Mouse (Mus musculus) thymus, postnatal 10 days (tissue): ENCODE measurements around the gene Mff.

Experiments used
- DNase-seq, 2 experiments: peaks; one replicate each; pipeline ENCODE4 v3.0.0; 2021; ENCODE audit warnings: low spot score in 2 of 2

The Mff gene

DNA sequence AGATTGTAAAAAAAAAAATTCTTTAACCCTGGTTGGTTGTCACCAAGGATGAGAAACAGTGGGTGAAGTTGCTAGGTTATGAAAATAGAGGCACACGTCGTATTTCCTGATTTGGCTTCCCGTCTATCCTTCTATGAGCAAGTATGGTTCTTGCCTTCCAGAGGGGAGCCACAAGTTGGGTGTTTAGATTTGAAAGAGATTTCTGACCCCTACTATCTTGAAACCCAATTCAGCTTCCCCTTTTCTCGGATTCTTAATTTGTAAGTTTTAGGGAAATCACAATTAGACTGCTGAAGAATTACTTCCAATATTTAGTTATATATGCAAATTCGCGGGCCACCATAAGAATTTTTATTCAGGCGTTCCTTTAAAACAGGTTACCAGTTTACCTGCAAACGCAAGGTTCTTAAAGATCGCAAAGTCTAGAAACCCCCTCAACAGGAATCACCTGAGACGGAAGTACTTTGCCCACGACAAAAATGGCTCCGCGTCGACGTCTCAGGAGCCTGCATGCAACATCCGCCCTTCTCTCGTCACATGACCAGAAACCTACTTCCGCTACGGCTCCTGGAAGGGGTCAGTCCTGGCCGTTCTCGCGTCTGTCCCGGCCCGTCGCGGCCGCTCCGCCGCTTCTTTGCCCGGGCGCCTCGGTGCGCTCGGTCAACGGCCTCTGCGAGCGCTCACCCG, at the start of gene Mff:
Mff (plus strand) TSS at position 552 of the 687 bp plus-strand sequence.
- DNase-seq, result peak; percentile 88 to 91

DNA sequence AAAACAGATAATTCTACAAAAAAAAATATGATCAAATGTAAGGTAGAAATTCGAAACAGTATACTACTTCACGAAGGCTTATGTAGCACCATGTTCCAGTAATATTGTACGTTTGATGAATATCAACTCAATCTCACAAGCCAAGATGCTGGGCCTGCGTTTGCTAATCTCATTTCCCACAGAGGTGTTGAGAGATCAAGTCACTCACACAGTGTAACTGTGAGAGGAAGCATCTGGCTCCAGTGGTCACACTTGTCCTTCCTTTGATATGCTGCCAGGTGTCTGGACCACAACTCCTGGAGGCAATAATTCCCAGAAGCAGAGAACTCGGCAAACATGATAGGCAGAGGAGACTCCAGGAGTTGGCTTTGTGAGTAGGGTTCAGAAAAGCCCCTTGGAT, 38.4 kb upstream of the Mff start:
- no peak for DNase-seq

DNA sequence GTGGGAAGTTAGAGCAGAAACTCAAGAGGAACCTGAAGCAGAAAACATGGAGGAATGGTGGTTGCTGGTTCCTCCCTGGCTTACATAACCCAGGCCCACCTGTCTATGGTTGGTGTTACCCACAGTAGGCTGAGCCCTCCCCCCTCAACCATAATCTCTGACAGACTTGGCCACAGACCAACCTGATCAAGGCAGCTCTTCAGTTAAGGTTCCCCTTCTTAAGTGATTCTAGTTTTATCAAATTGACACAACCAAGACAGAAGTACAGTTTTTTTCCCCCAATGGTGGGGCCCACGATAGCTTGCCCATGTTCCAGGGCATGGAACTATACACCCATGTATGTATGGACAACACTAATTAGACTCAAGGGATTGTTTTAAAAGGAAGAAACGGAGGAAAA, 37.8 kb upstream of the Mff start:
- DNase-seq, result no peak

DNA sequence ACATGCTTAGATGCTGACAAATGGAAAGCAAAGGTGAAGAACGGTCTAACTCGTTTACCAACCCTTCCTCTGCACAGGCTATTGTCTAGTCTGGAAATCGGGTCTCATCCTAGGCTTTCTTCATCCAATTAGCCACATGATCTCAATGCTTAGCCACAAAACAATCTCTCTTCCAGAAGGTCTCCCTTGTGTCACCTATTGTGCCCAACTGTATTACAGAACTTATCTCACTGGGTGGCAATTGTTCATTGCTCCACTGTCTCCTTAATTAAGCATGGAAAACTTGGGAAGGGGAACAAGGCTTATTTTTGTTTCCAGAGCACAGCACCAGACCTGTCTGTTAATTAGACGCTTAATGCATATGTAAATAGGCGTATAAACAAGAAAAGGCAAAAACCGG, 36.8 kb upstream of the Mff start:
- no peak for DNase-seq

DNA sequence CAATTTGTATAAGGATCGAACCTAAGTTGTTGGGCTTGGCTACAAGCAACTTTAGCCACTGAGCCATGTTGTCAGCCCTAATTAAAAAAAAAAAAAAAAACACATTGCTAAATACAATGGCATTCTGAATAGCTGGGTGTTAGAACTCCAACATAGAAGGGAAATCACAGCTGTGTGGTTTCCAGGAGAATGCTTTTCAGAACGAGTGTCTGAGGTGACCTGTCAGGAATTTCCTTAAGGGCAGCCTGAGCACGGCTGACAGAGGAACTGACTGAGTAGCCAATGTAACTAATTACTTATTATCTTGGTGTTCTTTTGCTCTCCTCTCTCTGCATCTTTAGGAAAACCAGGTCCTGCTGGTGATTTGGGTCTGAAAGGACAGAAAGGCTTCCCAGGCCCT, 28.8 kb upstream of the Mff start:
- DNase-seq, result no peak

DNA sequence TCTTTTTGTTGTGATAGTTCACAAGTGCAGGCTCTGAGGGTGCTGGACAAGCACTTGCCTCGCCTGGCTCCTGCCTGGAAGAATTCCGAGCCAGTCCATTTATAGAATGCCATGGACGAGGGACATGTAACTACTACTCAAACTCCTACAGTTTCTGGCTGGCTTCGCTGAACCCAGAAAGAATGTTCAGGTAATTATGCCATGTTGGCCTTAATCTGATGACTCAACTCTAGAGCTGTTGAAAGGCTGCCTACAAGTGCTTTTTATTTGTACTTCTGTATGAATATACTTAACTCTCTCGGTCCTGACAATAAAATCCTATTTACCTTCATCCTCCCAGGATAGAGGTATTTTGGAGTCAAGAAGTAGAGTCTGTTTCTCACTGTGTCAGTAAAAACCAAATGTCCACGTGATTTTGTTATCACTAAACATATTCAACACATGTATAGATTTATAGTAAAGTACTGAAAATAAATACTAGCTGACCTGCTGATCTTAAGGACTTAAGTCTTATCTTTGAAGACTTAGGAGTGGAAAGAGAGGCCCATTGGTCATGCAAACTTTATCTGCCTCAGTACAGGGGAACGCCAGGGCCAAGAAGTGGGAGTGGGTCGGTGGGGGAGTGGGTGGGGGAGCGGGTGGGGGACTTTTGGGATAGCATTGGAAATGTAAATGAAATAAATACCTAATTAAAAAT, 6.7 kb upstream of the Mff start:
- DNase-seq, result no peak

DNA sequence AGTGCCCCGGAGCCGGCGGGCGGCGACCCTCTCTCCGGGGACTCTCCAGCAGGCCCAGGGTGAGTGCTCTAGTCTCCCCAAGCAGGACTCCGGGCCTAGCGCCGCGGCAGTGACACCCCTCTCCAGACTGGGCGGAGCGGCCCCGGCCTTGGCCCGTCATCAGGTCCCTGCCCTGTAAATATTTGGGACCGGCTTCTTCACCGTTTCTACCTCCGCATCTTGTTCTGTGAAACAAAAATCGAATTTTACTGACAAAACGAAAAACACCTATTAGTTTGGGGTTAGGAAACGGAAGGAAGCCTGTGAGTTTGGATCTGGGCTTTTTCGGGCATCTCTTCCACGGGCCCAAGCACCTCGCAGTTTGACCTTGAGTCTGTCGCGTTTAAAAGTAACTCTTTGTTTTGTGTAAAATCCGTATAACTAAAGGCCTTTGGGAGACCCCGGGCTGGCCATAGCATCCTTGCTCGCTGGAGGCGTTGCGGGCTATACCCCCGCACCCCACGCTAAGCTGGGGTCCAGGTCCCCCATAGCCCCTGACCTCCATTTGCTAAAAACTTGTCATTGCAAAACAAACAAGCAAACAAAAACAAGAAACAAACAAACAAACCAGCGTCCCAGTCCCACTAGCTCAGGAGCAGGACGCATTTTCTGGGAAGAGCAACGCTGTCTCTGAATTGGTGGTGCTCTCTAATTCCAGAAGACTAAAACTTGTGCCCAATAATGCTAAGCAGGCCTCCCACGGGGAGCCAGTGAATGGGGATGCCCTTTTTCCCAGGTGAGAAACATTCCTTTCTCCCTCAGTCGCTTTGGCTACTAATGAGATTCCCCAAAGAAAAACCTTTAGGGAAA, 560 bp downstream of the Mff start:
- DNase-seq, result peak in 1 of 2 experiments; percentile 5

DNA sequence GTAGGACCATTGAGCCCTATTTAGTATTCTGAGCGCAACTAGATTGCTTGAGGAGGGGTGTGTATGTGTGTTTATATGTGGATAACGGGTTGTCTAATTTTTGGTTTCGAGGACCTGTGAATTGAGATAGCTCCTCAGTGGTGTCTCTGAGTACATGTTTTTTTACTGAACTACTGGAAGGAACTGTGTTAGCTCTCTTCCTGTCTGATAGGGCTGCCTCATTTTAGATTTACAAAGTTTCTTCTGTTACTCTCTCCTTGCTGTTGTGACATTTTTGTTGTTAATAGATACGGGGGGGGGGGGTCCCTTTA, 1.1 kb downstream of the Mff start:
- DNase-seq, result no peak

DNA sequence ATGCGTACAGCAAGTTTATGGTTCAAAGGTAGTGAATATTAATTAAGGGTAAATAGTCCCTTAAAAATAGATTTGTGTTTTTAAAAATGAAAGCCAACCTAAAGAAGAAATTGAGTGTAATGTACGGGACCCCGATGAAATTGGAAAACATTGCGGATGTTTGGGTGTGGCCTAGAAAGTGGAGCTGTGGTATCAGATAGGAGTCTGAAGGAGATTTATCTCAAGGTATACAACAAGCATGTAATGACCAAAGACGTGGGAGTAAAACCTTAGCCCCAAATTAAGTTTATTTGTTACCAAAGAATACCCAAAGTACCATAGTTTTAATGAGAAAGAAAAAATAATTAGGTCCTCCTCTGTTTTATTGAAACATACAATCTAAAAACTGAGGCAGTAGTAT, 1.8 kb downstream of the Mff start:
- no peak for DNase-seq

DNA sequence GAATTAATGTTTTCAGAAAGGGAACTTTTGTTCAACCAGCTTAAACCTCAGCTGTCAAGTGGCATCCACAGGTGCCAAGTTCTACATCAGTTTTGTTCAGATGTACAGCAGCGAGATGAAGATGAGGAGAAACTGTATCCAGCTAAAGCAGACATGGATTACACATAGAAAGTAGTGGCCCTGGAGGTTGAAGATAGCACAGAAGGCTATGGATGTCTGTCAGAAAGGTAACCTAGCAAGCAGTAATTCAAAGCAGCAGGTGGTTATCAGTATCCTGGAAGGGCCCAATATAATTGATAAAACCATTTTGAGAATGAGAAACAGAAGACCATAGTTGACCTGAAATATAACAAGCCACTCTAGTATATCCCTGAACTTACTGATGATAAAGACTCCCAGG, 8.7 kb downstream of the Mff start:
- no peak for DNase-seq

DNA sequence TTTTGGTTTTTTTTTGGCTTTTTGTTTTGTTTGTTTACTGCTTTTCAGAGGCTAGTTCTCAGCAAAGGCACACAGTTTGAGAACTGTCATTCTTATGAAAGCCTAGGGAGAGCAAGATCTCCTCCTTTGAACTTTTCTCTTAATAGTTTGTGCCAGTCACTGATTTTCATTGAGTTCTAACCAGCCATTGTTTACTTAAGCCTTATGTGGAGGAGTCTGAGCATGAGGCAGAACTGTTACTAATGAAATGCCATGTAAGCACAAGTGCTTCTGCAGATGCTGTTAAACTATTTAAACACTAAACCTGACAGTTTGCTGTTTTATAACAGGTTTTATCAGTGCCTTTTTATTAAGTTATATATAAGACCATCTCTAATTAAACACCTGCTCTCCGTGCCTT, 13.4 kb downstream of the Mff start:
- DNase-seq, result no peak

DNA sequence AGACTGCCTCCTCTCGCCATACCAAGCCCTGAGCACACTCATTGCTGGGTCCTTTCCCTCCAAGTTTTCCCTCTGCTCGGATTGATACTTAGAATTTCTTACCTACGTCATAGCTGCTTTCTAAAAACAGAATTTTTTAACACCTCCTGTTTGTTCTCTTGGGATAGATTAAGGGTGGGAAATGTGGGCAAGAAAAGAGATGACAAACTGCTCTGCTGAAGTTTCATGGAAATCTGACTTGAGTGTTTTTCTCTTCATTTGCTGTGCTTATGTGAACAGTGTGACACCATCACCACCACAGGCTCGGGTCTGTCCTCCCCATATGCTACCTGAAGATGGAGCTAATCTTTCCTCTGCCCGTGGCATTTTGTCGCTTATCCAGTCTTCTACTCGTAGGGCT, 16.8 kb downstream of the Mff start:
- no peak for DNase-seq

DNA sequence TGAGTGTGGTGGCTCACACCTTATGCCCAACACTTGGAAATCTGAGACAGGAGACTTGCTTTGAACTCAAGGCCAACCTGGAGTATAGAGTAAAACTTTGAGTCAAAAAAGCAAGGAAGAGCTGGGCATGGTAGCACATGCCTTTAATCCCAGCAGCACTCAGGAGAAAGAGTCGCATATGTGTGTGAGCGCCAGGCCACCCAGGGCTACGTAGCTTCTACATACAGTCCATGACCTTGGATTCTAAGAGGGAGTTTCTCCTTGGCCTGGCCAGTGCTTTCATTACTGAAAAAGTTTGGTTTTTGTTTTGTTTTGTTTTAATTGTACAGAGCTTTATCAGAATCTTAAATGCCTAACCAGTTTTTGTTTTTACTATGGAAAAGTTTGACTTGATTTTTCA, 19.3 kb downstream of the Mff start:
- DNase-seq, result no peak

DNA sequence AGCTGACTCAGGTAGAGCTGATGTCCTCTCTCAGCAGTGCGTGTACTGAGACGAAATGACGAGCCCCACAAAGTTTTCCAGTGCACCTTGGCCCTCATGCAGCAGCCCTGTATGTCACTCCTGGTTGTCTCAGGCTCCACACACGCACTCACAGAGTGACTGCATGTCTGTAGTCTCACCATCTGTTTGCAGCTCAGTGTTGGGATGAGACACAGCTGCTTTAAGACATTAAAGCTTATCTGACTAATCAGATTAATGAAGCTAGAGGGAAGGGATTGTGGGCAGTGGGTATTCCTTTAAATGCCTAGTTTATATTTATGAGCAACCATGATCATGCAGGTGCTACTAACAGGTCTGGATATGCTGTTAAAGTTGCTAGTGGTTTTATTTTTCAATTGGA, 21.7 kb downstream of the Mff start:
- DNase-seq, result no peak

DNA sequence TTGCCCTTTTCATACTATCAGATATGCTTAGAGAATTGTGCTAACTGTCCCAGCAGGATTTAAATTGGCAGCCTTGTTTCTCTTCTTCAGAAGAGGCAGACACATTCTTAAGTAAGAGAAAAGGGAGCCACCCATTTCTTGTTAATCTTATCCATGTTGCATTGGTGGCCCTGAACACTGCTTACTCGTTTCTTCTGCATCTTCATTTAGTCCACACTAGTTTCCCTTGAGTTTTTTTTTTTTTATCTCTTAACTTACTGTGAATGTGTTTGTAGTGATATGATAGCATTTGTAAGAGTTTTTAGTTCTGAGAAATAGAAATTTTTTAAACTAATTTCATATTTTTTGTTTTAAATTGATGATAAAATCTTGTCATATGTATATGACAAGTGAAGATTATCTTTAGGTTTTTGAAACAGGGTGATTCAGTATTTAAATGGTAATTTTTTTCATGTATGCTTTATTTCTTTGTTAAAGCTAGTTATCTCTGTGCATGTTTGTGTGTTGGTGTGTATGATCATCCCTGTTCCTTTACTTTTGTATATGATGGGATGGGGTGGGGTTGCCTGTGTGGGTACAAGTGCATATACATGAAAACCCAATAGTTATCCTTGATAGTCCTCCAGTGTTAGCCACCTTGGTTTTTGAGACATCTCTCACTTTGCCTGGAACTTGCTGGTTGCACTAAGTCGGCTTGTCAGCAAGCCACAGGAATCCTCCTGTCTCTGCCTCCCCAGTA, 23.2 kb downstream of the Mff start:
- DNase-seq, result no peak

DNA sequence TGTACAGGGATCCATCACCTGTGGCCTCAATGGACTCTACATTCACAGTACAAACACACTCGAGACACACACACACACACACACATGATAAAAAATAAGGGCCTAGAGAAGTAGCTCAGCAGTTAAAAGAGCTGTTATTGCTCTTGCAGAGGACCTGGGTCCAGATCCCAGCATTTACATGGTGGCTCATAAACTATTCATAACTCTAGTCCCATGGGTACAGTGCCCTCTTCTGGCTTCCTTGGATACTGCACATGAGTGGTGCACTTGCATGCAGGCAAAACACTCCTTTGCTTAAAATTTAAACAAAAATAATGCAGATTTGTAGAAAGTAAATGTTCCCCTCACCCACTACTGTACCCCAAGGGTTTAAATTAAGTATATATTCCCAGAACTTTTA, 34.8 kb downstream of the Mff start:
- no peak for DNase-seq

DNA sequence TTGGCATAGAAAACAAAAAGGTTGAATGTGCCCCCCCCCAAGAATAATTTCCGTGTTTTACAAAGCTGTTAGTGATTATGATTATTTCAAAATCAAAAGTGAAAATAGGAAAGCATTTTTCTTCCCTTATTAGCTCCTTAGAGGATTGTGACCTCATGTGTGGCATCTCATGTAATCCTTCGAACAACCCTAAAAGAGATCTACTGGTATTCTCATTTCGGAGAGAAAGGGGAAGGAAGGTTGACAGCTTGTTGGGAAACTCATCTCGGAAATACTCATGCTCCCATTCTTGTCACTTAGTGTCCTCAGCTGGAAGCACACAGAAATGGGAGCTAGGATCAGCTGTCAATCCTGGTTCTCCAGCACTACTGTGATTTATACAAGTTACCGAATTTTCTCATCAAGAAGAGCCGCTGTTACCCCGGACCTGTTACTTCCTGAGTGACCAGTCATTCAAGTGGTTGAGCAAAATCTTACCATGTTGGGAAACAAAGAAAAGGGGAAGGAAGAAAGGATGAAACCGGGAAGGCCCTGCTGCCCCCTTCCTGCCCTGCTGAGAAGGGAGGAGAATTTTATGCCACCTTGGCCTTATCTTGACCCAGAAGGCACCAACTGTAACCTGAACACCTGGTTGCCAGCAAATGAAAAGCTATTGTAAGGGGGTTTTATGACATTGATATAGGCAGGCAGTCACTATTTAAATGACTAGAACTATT, 36.9 kb downstream of the Mff start:
- no peak for DNase-seq

DNA sequence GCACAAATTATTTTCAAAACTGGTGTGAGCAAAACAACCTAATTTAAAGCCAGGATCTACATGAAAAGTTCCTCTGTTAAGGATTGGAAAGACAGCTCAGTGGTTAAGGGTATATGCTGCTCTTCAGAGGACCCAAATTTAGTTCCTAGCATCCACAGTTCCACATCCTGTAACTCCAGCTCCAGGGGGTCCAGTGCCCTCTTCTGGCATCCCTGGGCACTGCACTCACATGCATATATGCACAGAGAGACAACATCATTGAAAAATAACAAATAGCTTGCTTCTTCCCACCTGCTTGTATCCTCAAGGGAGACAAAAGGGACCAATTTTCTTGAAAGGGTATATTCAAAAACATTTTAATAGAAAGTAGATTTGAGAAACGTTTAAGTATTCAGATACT, 37.6 kb downstream of the Mff start:
- no peak for DNase-seq

DNA sequence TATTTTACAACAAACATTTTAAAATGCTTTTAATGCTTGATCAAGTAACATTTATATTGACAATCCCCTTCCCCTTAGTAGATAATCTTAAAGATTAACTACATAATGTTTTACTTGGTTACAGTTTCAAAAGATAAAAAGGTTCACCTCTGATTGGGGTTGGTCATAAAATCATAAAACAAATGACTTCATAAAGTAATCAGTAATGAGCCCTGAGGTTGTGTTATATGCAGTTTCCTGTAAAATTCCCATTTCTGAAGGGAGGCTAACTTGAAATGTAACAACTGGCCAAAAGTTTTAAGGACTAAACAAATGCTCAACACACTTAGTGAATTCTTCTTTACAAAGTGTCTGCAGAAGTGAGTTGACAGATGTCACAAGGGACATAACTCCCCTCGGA, 41.5 kb downstream of the Mff start:
- no peak for DNase-seq

DNA sequence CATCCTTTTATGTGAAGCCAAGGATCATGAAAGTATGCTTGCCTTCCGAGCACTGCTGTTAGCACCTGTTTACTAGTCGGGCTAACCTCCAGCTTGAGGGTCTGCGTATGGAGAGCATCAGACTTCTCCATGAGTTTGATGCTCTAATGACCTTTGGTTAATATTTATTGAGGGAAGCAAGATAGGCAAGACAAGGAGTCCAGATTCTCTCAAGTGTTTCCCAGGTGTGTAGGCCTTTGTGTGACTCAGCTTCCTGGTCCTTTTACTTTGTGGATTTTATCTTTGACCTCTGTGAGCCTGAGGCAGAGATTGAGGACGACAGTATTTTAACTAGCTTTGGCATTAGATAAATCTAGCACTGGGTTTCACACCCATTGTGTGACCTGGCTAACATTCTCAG, 42.0 kb downstream of the Mff start:
- no peak for DNase-seq

DNA sequence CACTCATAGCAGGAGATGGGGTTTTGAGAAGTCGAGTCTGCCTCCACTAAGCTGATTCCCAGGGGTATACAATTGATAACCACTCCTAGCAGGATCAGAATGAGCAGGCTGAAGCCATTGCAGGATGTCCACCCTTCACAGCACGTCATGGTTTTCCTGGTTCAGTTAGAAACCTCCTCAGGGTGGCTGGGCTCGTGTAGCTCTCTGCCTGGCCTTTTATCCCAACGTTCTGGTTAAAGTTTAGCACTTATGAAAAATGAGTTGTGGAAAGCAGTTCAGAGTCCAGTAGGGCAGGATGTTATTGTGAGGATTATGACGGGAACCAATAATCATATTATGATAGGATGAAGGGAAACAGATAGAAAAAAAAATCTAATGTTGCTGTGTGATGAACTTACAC, 43.6 kb downstream of the Mff start, which contains the start of gene Tm4sf20:
Tm4sf20 (minus strand) TSS at position 193 of the 400 bp plus-strand sequence.
- no peak for DNase-seq
